Mouse (Mus musculus) forebrain, postnatal 0 days (tissue): ENCODE results near the gene Mast3. TPM values are rescaled to one million over a fixed set of nuclear protein-coding genes. Genes with fewer than 3 reads are reported as not detected.

Source experiments
- ATAC-seq: fragments of 200-750 bp; cut with Nextera tagmentation; 2 replicates; pipeline ENCODE4 v1.8.0; 2017; ENCODE audit warnings: mild to moderate bottlenecking, moderate library complexity
- DNase-seq: peaks from one replicate; pipeline ENCODE4 v3.0.0-alpha.2; 2015
- H3K27ac ChIP-seq: fragments of 300-500 bp; sonication (generic); 2 replicates; pipeline ENCODE4 v1.5.1; 2014; ENCODE audit warnings: low read depth, mild to moderate bottlenecking, antibody characterized with exemption, low read length, moderate library complexity, mixed read lengths
- H3K27me3 ChIP-seq: fragments of 300-500 bp; sonication (generic); 2 replicates; pipeline ENCODE4 v1.6.1; 2014; ENCODE audit warnings: mild to moderate bottlenecking, low read length, mixed read lengths; ENCODE audit not compliant: insufficient read depth
- H3K36me3 ChIP-seq: fragments of 300-500 bp; sonication (generic); 2 replicates; pipeline ENCODE4 v1.6.1; 2014; ENCODE audit warnings: mild to moderate bottlenecking, moderate library complexity; ENCODE audit not compliant: insufficient read depth
- H3K4me1 ChIP-seq: fragments of 300-500 bp; sonication (generic); 2 replicates; pipeline ENCODE4 v1.6.1; 2014; ENCODE audit warnings: antibody characterized with exemption; ENCODE audit not compliant: insufficient read depth
- H3K4me2 ChIP-seq: fragments of 300-500 bp; sonication (generic); 2 replicates; pipeline ENCODE4 v1.6.1; 2014; ENCODE audit warnings: low read depth, mild to moderate bottlenecking, moderate library complexity
- H3K4me3 ChIP-seq: fragments of 300-500 bp; sonication (generic); 2 replicates; pipeline ENCODE4 v1.5.1; 2014; ENCODE audit warnings: low read depth, low read length, mixed read lengths
- H3K9ac ChIP-seq: fragments of 300-500 bp; sonication (generic); 2 replicates; pipeline ENCODE4 v1.6.1; 2014; ENCODE audit warnings: mild to moderate bottlenecking
- H3K9me3 ChIP-seq: fragments of 300-500 bp; sonication (generic); 2 replicates; pipeline ENCODE4 v1.6.1; 2016; ENCODE audit warnings: low read length
- CTCF ChIP-seq: sonication (generic); IDR thresholded peaks from 2 replicates; pipeline ENCODE4 v1.5.1; 2016; ENCODE audit warnings: antibody characterized with exemption, control low read depth, low read depth
- WGBS: fragments of 180-500 bp; shearing (Covaris S2); extraction: QIAGEN DNeasy Blood & Tissue Kit; methylation state at CpG from one replicate; pipeline ENCODE4 v1.1.7; 2014; 5-methylcytosine and 5-hydroxymethylcytosine counted together
- polyA plus RNA-seq: library from polyadenylated mRNA; unstranded; fragments of >200 nt; fragmentation: Nextera tagmentation; extraction: Ambion mirVana; gene quantifications from 2 replicates; pipeline ENCODE4 v1.2.1, GENCODE M21; 2015
- total RNA-seq: library from RNA; depleted of rRNA; stranded (reverse); fragments of >200 nt; gene quantifications from 2 replicates; pipeline ENCODE4 v1.2.3, GENCODE M21; 2014

Gene Mast3
- total and polyA plus RNA-seq, 2 experiments from 2014 or later: 25.2 to 60.0 TPM

DNA sequence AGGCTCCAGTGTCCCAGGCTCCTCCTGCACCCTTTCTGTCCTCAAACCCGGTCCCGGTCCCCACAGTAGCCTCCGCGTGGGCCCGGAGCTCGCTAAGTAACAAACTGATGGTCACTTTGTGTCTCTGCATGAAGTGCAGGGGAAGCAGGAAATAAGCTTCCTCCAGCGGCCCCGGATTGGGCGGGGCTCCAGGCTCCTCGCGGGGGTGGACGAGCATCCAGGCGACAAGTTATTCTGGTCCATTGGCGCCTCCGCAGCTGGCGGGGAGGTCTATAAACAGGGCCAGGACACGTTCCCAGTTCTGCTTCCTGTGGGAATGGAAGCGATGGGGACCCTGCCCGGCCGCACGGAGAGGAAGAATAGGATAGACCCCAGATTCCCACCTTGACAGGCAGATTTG lies 51.7 kb downstream of the Mast3 start:
- Histone ChIP-seq H3K4me2 (no peak overlapping the region), H3K27ac (peak overlapping the region; percentile 10; the same call in 1 of the 2 replicates), H3K27me3 (no peaks in the 10 kb centered on the region), H3K9ac (no peak overlapping the region), H3K4me1 (peaks cover 7% of the 10 kb centered on the region), H3K9me3 (no peaks in the 10 kb centered on the region), H3K36me3 (peaks cover 24% of the 10 kb centered on the region), H3K4me3 (no peak overlapping the region)
- TF ChIP-seq CTCF: no peak
- ATAC-seq: no peak
- peak; percentile 13 for DNase-seq
- 36% methylated on average over 21 of the region's 21 CpGs for WGBS

GRCm38 (mm10) chr8:70752000-70752764 lies 52.7 kb downstream of the Mast3 start:
- DNase-seq: peak; percentile 74
- ATAC-seq: no peak
- peak; percentile 77 for TF ChIP-seq CTCF
- 41% methylated on average over 11 of the region's 11 CpGs for WGBS
- peaks cover 7% of the 10 kb centered on the region for H3K4me1 ChIP-seq
- H3K4me2 ChIP-seq: no peak overlapping the region
- H3K27ac ChIP-seq: no peak overlapping the region
- no peak overlapping the region for H3K9ac ChIP-seq
- H3K4me3 ChIP-seq: no peak overlapping the region
- H3K27me3 ChIP-seq: no peaks in the 10 kb centered on the region
- H3K36me3 ChIP-seq: peaks cover 14% of the 10 kb centered on the region
- no peaks in the 10 kb centered on the region for H3K9me3 ChIP-seq

- ATAC-seq (no peak), DNase-seq (no peak)
- H3K9me3 ChIP-seq: no peaks in the 10 kb centered on the region
- WGBS: 90% methylated on average over 13 of the region's 13 CpGs
- H3K27me3 ChIP-seq: peaks cover 6% of the 10 kb centered on the region
- no peak overlapping the region for H3K9ac ChIP-seq
- no peaks in the 10 kb centered on the region for H3K36me3 ChIP-seq
- no peak for TF ChIP-seq CTCF
- H3K4me1 ChIP-seq: 0 out of 2 replicates have a peak, but pooled peaks cover 1% of the 10 kb centered on the region
- H3K4me2 ChIP-seq: no peak overlapping the region
- H3K4me3 ChIP-seq: no peak overlapping the region
- H3K27ac ChIP-seq: no peak overlapping the region
Observed at GRCm38 (mm10) chr8:70750128-70750680, 54.6 kb downstream of the Mast3 start.

DNA sequence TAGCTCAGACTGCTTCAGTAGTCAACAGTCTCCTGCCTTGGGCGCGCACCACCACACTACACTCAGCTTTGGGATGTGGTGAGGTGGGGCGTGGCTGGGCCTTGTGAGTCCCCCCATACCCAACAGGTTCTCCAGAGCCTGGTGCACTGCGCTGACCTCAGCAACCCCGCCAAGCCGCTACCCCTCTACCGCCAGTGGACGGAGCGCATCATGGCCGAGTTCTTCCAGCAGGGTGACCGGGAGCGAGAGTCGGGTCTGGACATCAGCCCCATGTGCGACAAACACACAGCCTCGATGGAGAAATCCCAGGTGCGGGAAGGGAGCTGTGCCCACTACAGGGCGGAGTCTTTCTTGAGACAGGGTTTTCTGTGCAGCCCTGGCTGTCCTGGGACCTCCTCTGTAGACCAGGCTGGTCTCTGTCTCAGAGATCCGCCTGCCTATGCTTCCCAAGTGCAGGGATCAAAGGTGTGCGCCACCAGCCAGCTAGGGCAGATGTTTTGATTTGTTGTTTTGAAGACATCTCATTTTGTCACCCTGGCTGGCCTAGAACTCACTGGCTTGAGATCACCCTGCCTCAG lies 55.7 kb downstream of the Mast3 start:
- H3K9me3 ChIP-seq: no peaks in the 10 kb centered on the region
- WGBS: 82% methylated on average over 19 of the region's 19 CpGs
- no peak for TF ChIP-seq CTCF
- DNase-seq (no peak), ATAC-seq (no peak)
- H3K4me3 ChIP-seq: no peak overlapping the region
- H3K27ac ChIP-seq: no peak overlapping the region
- peaks cover 12% of the 10 kb centered on the region for H3K27me3 ChIP-seq
- H3K9ac ChIP-seq: no peak overlapping the region
- H3K36me3 ChIP-seq: no peaks in the 10 kb centered on the region
- no peaks in the 10 kb centered on the region; the same call in 1 of the 2 replicates for H3K4me1 ChIP-seq
- no peak overlapping the region for H3K4me2 ChIP-seq

GRCm38 (mm10) chr8:70748246-70749096 lies 56.4 kb downstream of the Mast3 start:
- Histone ChIP-seq H3K9ac (no peak overlapping the region), H3K4me2 (no peak overlapping the region), H3K36me3 (no peaks in the 10 kb centered on the region), H3K27ac (no peak overlapping the region), H3K9me3 (no peaks in the 10 kb centered on the region), H3K4me1 (no peaks in the 10 kb centered on the region; the same call in 1 of the 2 replicates), H3K4me3 (no peak overlapping the region), H3K27me3 (peaks cover 16% of the 10 kb centered on the region)
- 86% methylated on average over 23 of the region's 23 CpGs for WGBS
- TF ChIP-seq CTCF: no peak
- DNase-seq: no peak
- no peak for ATAC-seq

DNA sequence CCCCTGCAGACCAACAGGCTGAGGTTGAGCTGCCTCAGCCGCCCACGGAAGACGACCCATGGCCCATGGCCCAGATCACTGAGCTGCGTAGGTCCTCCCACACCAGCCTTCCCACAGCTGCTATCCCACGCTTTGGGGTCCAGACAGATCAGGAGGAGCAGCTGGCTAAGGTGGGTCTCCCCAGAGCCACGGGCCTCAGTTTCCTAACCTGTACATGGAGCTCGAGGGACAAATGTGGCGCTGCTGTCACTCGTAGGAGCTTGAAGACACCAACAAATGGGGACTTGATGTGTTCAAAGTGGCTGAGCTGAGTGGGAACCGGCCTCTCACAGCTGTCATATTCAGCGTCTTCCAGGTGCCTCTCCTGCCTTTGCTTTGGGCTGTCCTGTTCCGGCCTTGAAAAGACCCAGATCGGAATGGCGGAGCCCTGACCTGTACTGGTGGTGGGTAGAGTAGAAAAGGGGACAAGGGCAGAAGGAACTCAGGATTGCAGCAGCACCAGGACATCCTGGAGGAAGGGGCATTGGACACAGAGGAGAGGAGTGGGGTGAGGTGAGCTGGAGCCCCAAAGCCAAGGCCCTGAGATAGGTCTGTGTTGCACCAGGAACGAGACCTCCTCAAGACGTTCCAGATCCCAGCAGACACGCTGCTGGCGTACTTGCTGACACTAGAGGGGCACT lies 57.5 kb downstream of the Mast3 start:
- no peak overlapping the region for H3K4me3 ChIP-seq
- WGBS: 87% methylated on average over 18 of the region's 18 CpGs
- no peaks in the 10 kb centered on the region; the same call in 1 of the 2 replicates for H3K4me1 ChIP-seq
- no peak overlapping the region for H3K9ac ChIP-seq
- no peak for ATAC-seq
- no peaks in the 10 kb centered on the region for H3K36me3 ChIP-seq
- TF ChIP-seq CTCF: no peak
- peaks cover 25% of the 10 kb centered on the region for H3K27me3 ChIP-seq
- no peak overlapping the region for H3K27ac ChIP-seq
- no peak overlapping the region for H3K4me2 ChIP-seq
- no peaks in the 10 kb centered on the region for H3K9me3 ChIP-seq
- no peak for DNase-seq
